Mouse (Mus musculus): ENCODE data around the gene Vdac1. TPM values are rescaled to one million over a fixed set of nuclear protein-coding genes. Genes with fewer than 3 reads are reported as not detected.
"Not testable (repeated sequence)": the region's sequence is repeated elsewhere in the genome, so short reads cannot be mapped to it uniquely, and the experiment has no call there.

Vdac1 gene
- total RNA-seq, 2 experiments from 2014 or later = 132 to 244 TPM

- no peak for ATAC-seq (replicated peaks; ENCODE audit: poor library complexity, severe bottlenecking)
Observed at GRCm38 (mm10) chr11:52342296-52342695, 18.4 kb upstream of the Vdac1 start.

- peak; percentile 41; the same call in 1 of the 2 replicates for ATAC-seq (replicated peaks; ENCODE audit: poor library complexity, severe bottlenecking)
Observed at GRCm38 (mm10) chr11:52343162-52343561, 17.5 kb upstream of the Vdac1 start.

GRCm38 (mm10) chr11:52344991-52345777, 15.5 kb upstream of the Vdac1 start:
- no peak for ATAC-seq (replicated peaks; ENCODE audit: poor library complexity, severe bottlenecking)

- ATAC-seq (replicated peaks; ENCODE audit: poor library complexity, severe bottlenecking) = peak; percentile 77
Observed at GRCm38 (mm10) chr11:52345939-52346634, 14.6 kb upstream of the Vdac1 start.

- ATAC-seq (replicated peaks; ENCODE audit: poor library complexity, severe bottlenecking) = peak; percentile 78
Observed at GRCm38 (mm10) chr11:52346635-52347005, 14.0 kb upstream of the Vdac1 start.

- ATAC-seq (replicated peaks; ENCODE audit: poor library complexity, severe bottlenecking) = no peak
Observed at GRCm38 (mm10) chr11:52348156-52348555, 12.5 kb upstream of the Vdac1 start.

GRCm38 (mm10) chr11:52348724-52349123, 11.9 kb upstream of the Vdac1 start:
- no peak for ATAC-seq (replicated peaks; ENCODE audit: poor library complexity, severe bottlenecking)

GRCm38 (mm10) chr11:52350924-52351323, 9.7 kb upstream of the Vdac1 start:
- ATAC-seq (replicated peaks; ENCODE audit: poor library complexity, severe bottlenecking) = peak; percentile 74

GRCm38 (mm10) chr11:52352271-52352670, 8.4 kb upstream of the Vdac1 start:
- ATAC-seq (replicated peaks; ENCODE audit: poor library complexity, severe bottlenecking) = no peak

GRCm38 (mm10) chr11:52354644-52355043, 6.0 kb upstream of the Vdac1 start:
- ATAC-seq (replicated peaks; ENCODE audit: poor library complexity, severe bottlenecking) = no peak

- ATAC-seq (replicated peaks; ENCODE audit: poor library complexity, severe bottlenecking) = no peak
Observed at GRCm38 (mm10) chr11:52355601-52356000, 5.1 kb upstream of the Vdac1 start.

- not testable (repeated sequence) for ATAC-seq (replicated peaks; ENCODE audit: poor library complexity, severe bottlenecking)
Observed at GRCm38 (mm10) chr11:52357091-52357490, 3.6 kb upstream of the Vdac1 start.

GRCm38 (mm10) chr11:52358520-52358919, 2.1 kb upstream of the Vdac1 start:
- ATAC-seq (replicated peaks; ENCODE audit: poor library complexity, severe bottlenecking) = no peak

GRCm38 (mm10) chr11:52359686-52360470, 782 bp upstream of the Vdac1 start:
- peak; percentile 34; the same call in 1 of the 2 replicates for ATAC-seq (replicated peaks; ENCODE audit: poor library complexity, severe bottlenecking)

GRCm38 (mm10) chr11:52361287-52361921, 744 bp downstream of the Vdac1 start:
- peak; percentile 6 for ATAC-seq (replicated peaks; ENCODE audit: poor library complexity, severe bottlenecking)

GRCm38 (mm10) chr11:52364376-52364775, 3.7 kb downstream of the Vdac1 start:
- no peak for ATAC-seq (replicated peaks; ENCODE audit: poor library complexity, severe bottlenecking)

GRCm38 (mm10) chr11:52365143-52365542, 4.5 kb downstream of the Vdac1 start:
- no peak for ATAC-seq (replicated peaks; ENCODE audit: poor library complexity, severe bottlenecking)

- 0 out of 2 replicates have a peak, but pooled peaks have one; percentile 13 for ATAC-seq (replicated peaks; ENCODE audit: poor library complexity, severe bottlenecking)
Observed at GRCm38 (mm10) chr11:52366358-52366757, 5.7 kb downstream of the Vdac1 start.

GRCm38 (mm10) chr11:52368176-52368985, 7.7 kb downstream of the Vdac1 start:
- peak; percentile 51 for ATAC-seq (replicated peaks; ENCODE audit: poor library complexity, severe bottlenecking)
